Mouse (Mus musculus) lung, embryonic 16.5 days (tissue): ENCODE data around the gene Irs2. TPM values are rescaled to one million over a fixed set of nuclear protein-coding genes. Genes with fewer than 3 reads are reported as not detected.

ENCODE experiments used
- ATAC-seq: fragments of 200-750 bp; cut with Nextera tagmentation; 2 replicates; pipeline ENCODE4 v1.8.0; 2017; ENCODE audit warnings: low read depth, mild to moderate bottlenecking, moderate library complexity
- H3K27ac ChIP-seq: fragments of 300-500 bp; sonication (generic); 2 replicates; pipeline ENCODE4 v1.5.1; 2014; ENCODE audit warnings: mild to moderate bottlenecking, control low read depth, low read length
- H3K27me3 ChIP-seq: fragments of 300-500 bp; sonication (generic); 2 replicates; pipeline ENCODE4 v1.6.1; 2014; ENCODE audit warnings: low read depth, low read length, mixed read lengths; ENCODE audit not compliant: control insufficient read depth, insufficient read depth
- H3K36me3 ChIP-seq: fragments of 300-500 bp; sonication (generic); 2 replicates; pipeline ENCODE4 v1.6.1; 2014; ENCODE audit warnings: low read length; ENCODE audit not compliant: control insufficient read depth, insufficient read depth
- H3K4me1 ChIP-seq: fragments of 300-500 bp; sonication (generic); replicated peaks from 2 replicates; pipeline ENCODE4 v1.6.1; 2014; ENCODE audit warnings: low read length, mixed read lengths; ENCODE audit not compliant: control insufficient read depth, insufficient read depth
- H3K4me2 ChIP-seq: fragments of 300-500 bp; sonication (generic); 2 replicates; pipeline ENCODE4 v1.6.1; 2014; ENCODE audit warnings: low read depth, low read length, control low read depth
- H3K4me3 ChIP-seq: fragments of 300-500 bp; sonication (generic); 2 replicates; pipeline ENCODE4 v1.5.1; 2014; ENCODE audit warnings: mild to moderate bottlenecking, low read length, control low read depth
- H3K9ac ChIP-seq: fragments of 300-500 bp; sonication (generic); 2 replicates; pipeline ENCODE4 v1.6.1; 2014; ENCODE audit warnings: low read length, control low read depth
- H3K9me3 ChIP-seq: fragments of 300-500 bp; sonication (generic); 2 replicates; pipeline ENCODE4 v1.6.1; 2016; ENCODE audit warnings: low read length; ENCODE audit not compliant: control insufficient read depth
- WGBS: fragments of 180-500 bp; shearing (Covaris S2); extraction: QIAGEN DNeasy Blood & Tissue Kit; methylation state at CpG from one replicate; pipeline ENCODE4 v1.1.7; 2014; 5-methylcytosine and 5-hydroxymethylcytosine counted together
- polyA plus RNA-seq: library from polyadenylated mRNA; unstranded; fragments of >200 nt; fragmentation: Nextera tagmentation; extraction: Ambion mirVana; gene quantifications from 2 replicates; pipeline ENCODE4 v1.2.1, GENCODE M21; 2015

Irs2 gene
- polyA plus RNA-seq, 1 experiment from 2014 or later = 2.8 TPM

GRCm38 (mm10) chr8:10979916-10980315 lies 28.3 kb downstream of the Irs2 start:
- Histone ChIP-seq H3K9ac (no peak overlapping the region), H3K4me1 (peaks cover 39% of the 10 kb centered on the region), H3K4me2 (no peak overlapping the region), H3K27me3 (no peaks in the 10 kb centered on the region), H3K36me3 (no peaks in the 10 kb centered on the region), H3K9me3 (no peaks in the 10 kb centered on the region), H3K27ac (no peak overlapping the region), H3K4me3 (no peak overlapping the region)
- no peak for ATAC-seq
- 33% methylated on average over 7 of the region's 7 CpGs for WGBS

- 63% methylated on average over 11 of the region's 11 CpGs for WGBS
- Histone ChIP-seq H3K9me3 (no peaks in the 10 kb centered on the region), H3K4me2 (no peak overlapping the region; the same call in 1 of the 2 replicates), H3K36me3 (no peaks in the 10 kb centered on the region), H3K27me3 (no peaks in the 10 kb centered on the region), H3K9ac (no peak overlapping the region), H3K27ac (peak overlapping the region; percentile 95), H3K4me3 (no peak overlapping the region), H3K4me1 (peaks cover 42% of the 10 kb centered on the region)
- no peak for ATAC-seq
Observed at GRCm38 (mm10) chr8:10979196-10979794, 29.0 kb downstream of the Irs2 start.

- no peaks in the 10 kb centered on the region for H3K9me3 ChIP-seq
- 5% methylated on average over 21 of the region's 21 CpGs for WGBS
- H3K27me3 ChIP-seq = no peaks in the 10 kb centered on the region
- H3K4me2 ChIP-seq = peak overlapping the region; percentile 38
- H3K36me3 ChIP-seq = no peaks in the 10 kb centered on the region
- ATAC-seq = peak; percentile 72
- peak overlapping the region; percentile 25 for H3K9ac ChIP-seq
- peak overlapping the region; percentile 95 for H3K27ac ChIP-seq
- peaks cover 48% of the 10 kb centered on the region for H3K4me1 ChIP-seq
- no peak overlapping the region for H3K4me3 ChIP-seq
Observed at GRCm38 (mm10) chr8:10978377-10978776, 29.9 kb downstream of the Irs2 start.

GRCm38 (mm10) chr8:10977742-10978376 lies 30.4 kb downstream of the Irs2 start:
- WGBS = 24% methylated on average over 7 of the region's 7 CpGs
- Histone ChIP-seq H3K27ac (peak overlapping the region; percentile 95), H3K4me1 (peaks cover 53% of the 10 kb centered on the region), H3K36me3 (no peaks in the 10 kb centered on the region), H3K9me3 (no peaks in the 10 kb centered on the region), H3K9ac (peak overlapping the region; percentile 25), H3K4me2 (peak overlapping the region; percentile 38; the same call in 1 of the 2 replicates), H3K27me3 (no peaks in the 10 kb centered on the region), H3K4me3 (no peak overlapping the region)
- peak; percentile 89 for ATAC-seq

- H3K27ac ChIP-seq = peak overlapping the region; percentile 21; the same call in 1 of the 2 replicates
- no peak overlapping the region for H3K4me2 ChIP-seq
- no peaks in the 10 kb centered on the region for H3K36me3 ChIP-seq
- peak; percentile 19 for ATAC-seq
- peaks cover 64% of the 10 kb centered on the region for H3K4me1 ChIP-seq
- H3K9ac ChIP-seq = no peak overlapping the region
- H3K4me3 ChIP-seq = no peak overlapping the region
- H3K27me3 ChIP-seq = no peaks in the 10 kb centered on the region
- H3K9me3 ChIP-seq = no peaks in the 10 kb centered on the region
- WGBS = 3% methylated on average over 2 of the region's 2 CpGs
Observed at GRCm38 (mm10) chr8:10974659-10975058, 33.6 kb downstream of the Irs2 start.

GRCm38 (mm10) chr8:10974126-10974525 lies 34.1 kb downstream of the Irs2 start:
- Histone ChIP-seq H3K4me2 (no peak overlapping the region), H3K9ac (no peak overlapping the region), H3K4me3 (no peak overlapping the region), H3K36me3 (no peaks in the 10 kb centered on the region), H3K4me1 (peaks cover 61% of the 10 kb centered on the region), H3K27ac (peak overlapping the region; percentile 5; the same call in 1 of the 2 replicates), H3K9me3 (no peaks in the 10 kb centered on the region), H3K27me3 (no peaks in the 10 kb centered on the region)
- WGBS = 58% methylated on average over 4 of the region's 4 CpGs
- ATAC-seq = no peak

- no peak for ATAC-seq
- no peak overlapping the region for H3K4me2 ChIP-seq
- H3K9ac ChIP-seq = no peak overlapping the region
- H3K36me3 ChIP-seq = no peaks in the 10 kb centered on the region
- H3K27ac ChIP-seq = peak overlapping the region; percentile 49
- no peaks in the 10 kb centered on the region for H3K9me3 ChIP-seq
- H3K4me3 ChIP-seq = no peak overlapping the region
- H3K4me1 ChIP-seq = peaks cover 54% of the 10 kb centered on the region
- 33% methylated on average over 9 of the region's 9 CpGs for WGBS
- H3K27me3 ChIP-seq = no peaks in the 10 kb centered on the region
Observed at GRCm38 (mm10) chr8:10972851-10973452, 35.3 kb downstream of the Irs2 start.

GRCm38 (mm10) chr8:10971984-10972383 lies 36.3 kb downstream of the Irs2 start:
- peaks cover 49% of the 10 kb centered on the region for H3K4me1 ChIP-seq

GRCm38 (mm10) chr8:10971509-10971908 lies 36.7 kb downstream of the Irs2 start:
- Histone ChIP-seq H3K27ac (no peak overlapping the region), H3K9me3 (no peaks in the 10 kb centered on the region), H3K36me3 (no peaks in the 10 kb centered on the region), H3K4me1 (peaks cover 46% of the 10 kb centered on the region), H3K4me3 (no peak overlapping the region), H3K4me2 (no peak overlapping the region), H3K27me3 (no peaks in the 10 kb centered on the region), H3K9ac (no peak overlapping the region)
- no peak for ATAC-seq
- 81% methylated on average over 5 of the region's 5 CpGs for WGBS

More at GRCm38 (mm10) chr8:10971984-10972383, 36.3 kb downstream of the Irs2 start:
- Histone ChIP-seq H3K9ac (no peak overlapping the region), H3K4me2 (no peak overlapping the region), H3K4me3 (no peak overlapping the region), H3K9me3 (no peaks in the 10 kb centered on the region), H3K27me3 (no peaks in the 10 kb centered on the region), H3K36me3 (no peaks in the 10 kb centered on the region), H3K27ac (no peak overlapping the region)
- ATAC-seq = no peak
- WGBS = 54% methylated on average over 3 of the region's 3 CpGs
